Mouse (Mus musculus): Measurements from ENCODE around the gene Gabrp. TPM values are rescaled to one million over a fixed set of nuclear protein-coding genes. Genes with fewer than 3 reads are reported as not detected.

Gene Gabrp
- total RNA-seq, 2 experiments from 2014 or later: not detected

DNA sequence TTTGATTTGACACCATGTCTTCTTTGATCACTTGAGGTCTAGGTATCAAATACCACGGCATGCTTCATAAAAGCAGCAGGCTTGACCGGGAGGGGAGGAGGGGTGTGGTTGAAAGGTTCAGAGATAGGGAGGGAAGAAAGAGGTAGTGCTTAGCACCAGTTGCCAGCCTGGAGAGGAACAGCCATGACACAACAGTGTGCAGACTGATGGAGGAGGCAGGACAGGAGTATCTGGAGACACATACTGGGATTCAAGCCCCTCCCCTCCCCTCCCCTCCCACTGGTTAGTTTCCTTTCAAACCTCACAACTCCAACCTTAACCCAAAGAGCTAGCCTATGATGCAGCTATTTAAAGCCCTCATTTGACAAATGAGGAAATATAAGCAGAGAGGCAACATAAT is 49.2 kb downstream of the Gabrp start:
- DNase-seq (ENCODE audit: low spot score): no peak

DNA sequence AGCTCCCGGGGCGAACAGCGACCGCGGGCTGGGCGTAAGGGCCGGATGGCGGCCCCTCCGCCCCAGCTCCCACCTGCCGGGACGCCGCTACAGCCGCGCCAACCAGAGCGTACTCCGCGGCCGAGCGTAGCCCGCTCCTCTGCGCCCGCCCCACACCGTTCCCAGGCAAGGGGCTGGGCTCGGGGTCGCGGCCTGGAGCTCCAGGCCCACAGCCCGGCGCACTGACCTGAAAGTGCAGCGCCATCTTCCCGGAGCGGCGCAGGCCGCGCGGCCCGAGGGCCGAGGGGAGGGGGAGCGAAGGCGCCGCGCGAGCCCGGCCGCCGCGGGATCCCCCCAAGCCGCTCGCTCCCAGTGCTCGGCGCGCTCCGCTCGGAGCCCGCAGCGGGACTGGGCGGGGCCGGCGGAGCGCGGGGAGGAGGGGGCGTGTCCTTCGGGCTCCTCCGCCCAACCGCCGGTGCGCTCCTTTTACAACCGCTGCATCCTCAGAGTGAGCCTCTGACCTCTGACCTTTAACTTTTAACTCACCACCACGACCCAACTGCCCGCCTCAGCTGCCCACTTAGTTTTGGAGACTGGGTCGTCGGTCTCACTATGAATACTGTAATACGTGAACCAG is 65.3 kb downstream of the Gabrp start, which contains the start of gene Ranbp17:
Ranbp17 (minus strand) TSS at position 371 of the 616 bp plus-strand sequence.
- DNase-seq (ENCODE audit: low spot score): peak; percentile 1

DNA sequence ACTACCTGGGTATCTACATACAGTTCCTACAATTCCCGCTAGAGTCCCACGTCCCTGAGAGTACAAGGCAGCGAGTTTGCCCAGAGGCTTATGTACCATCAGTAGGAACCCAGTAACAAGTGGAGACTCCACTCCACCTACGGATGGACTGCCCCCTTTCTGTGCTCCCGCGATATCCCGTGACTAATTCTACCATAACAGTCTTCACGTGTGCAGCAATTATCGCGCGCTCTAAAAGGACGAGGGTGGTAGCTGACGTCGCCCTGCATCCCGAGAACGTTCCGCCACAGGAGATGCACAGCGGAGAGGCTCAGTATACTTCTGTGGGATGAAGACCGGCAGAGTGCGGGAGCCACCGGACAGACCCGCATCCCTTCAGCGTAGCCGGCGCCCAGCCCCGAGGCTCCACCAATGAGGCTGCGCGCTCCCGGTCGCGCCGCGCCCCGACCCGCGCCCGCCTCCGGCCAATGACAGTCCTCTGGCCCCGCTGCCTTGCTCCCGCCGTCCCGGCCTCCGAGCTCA is 65.8 kb downstream of the Gabrp start:
- peak; percentile 10 for DNase-seq (ENCODE audit: low spot score)

DNA sequence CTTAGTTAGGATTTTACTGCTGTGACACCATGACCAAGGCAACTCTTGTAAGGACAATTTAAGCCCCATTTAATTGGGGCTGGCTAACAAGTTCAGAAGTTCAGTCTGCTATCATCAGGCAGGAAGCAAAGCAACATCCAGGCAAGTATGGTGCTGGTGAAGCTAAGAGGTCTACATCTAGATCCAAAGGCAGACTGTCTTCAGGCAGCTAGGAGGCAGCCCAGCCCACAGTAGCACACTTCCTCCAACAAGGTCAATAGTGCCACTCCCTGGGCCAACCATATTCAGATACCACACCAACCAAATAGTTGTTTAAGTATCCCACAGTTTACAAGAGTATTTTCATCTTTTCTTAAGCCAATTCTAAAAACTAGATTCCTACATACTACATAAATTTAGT is 69.4 kb downstream of the Gabrp start:
- DNase-seq (ENCODE audit: low spot score): no peak

Other genes starting within 250 kb of the Gabrp start
- gene Ranbp17, start 65.2 kb downstream of the Gabrp start, total RNA-seq (2021): under 1 TPM; 0.18 to 0.38 TPM
- not detected for gene D130052B06Rik, start 20.3 kb upstream of the Gabrp start, total RNA-seq (2021)

Measured in gastrocnemius, adult 18-20 months (tissue).